Mouse (Mus musculus): Measurements from ENCODE around the gene Stx1a. TPM values are rescaled to one million over a fixed set of nuclear protein-coding genes. Genes with fewer than 3 reads are reported as not detected.

Gene Stx1a
- total RNA-seq (2021) = 100 to 1,000 TPM; 413 to 473 TPM
- long read RNA-seq, experiment 1, transcript Stx1a-201 (10 exons, 2,162 nt) = major isoform, 848 of 957 reads
- long read RNA-seq, experiment 1, partial matches to known transcripts = 57 of 957 reads
- long read RNA-seq, experiment 1, other reads (novel, unspliced or antisense) = 51 of 957 reads
- long read RNA-seq, experiment 2, transcript Stx1a-201 (10 exons, 2,162 nt) = major isoform, 853 of 961 reads
- long read RNA-seq, experiment 2, partial matches to known transcripts = 62 of 961 reads
- long read RNA-seq, experiment 2, other reads (novel, unspliced or antisense) = 44 of 961 reads

GRCm38 (mm10) chr5:135023344-135024173 lies at the start of gene Stx1a:
Gene Stx1a, plus strand, starts transcription at chr5:135023482.
- DNase-seq (ENCODE audit: low spot score in 2 of 2) = peak; percentile 77 to 89
- intact Hi-C loops (cut with DNase I) = loop anchor here (5.0 kb wide), 1 partner anchor 39 kb away; the partner anchor contains the start of genes Bud23 and Dnajc30

- no peak for DNase-seq (ENCODE audit: low spot score in 2 of 2)
- intact Hi-C loops (cut with DNase I) = no loop called here
Observed at GRCm38 (mm10) chr5:134973526-134973925, 49.8 kb upstream of the Stx1a start.

GRCm38 (mm10) chr5:134974294-134974693 lies 49.0 kb upstream of the Stx1a start:
- DNase-seq (ENCODE audit: low spot score in 2 of 2) = no peak
- intact Hi-C loops (cut with DNase I) = no loop called here

- intact Hi-C loops (cut with DNase I) = no loop called here
- no peak for DNase-seq (ENCODE audit: low spot score in 2 of 2)
Observed at GRCm38 (mm10) chr5:134974921-134975320, 48.4 kb upstream of the Stx1a start.

- no peak for DNase-seq (ENCODE audit: low spot score in 2 of 2)
- intact Hi-C loops (cut with DNase I) = no loop called here
Observed at GRCm38 (mm10) chr5:134976164-134976563, 47.1 kb upstream of the Stx1a start.

GRCm38 (mm10) chr5:134976577-134977250 lies 46.6 kb upstream of the Stx1a start:
- DNase-seq (ENCODE audit: low spot score in 2 of 2) = no peak
- intact Hi-C loops (cut with DNase I) = no loop called here

- DNase-seq (ENCODE audit: low spot score in 2 of 2) = no peak
- intact Hi-C loops (cut with DNase I) = no loop called here
Observed at GRCm38 (mm10) chr5:134977837-134978236, 45.4 kb upstream of the Stx1a start.

GRCm38 (mm10) chr5:134981149-134981548 lies 42.1 kb upstream of the Stx1a start:
- DNase-seq (ENCODE audit: low spot score in 2 of 2) = no peak
- intact Hi-C loops (cut with DNase I) = no loop called here

GRCm38 (mm10) chr5:134983111-134983510 lies 40.2 kb upstream of the Stx1a start:
- DNase-seq (ENCODE audit: low spot score in 2 of 2) = no peak
- intact Hi-C loops (cut with DNase I) = no loop called here

GRCm38 (mm10) chr5:134983771-134984170 lies 39.5 kb upstream of the Stx1a start:
- no peak for DNase-seq (ENCODE audit: low spot score in 2 of 2)
- intact Hi-C loops (cut with DNase I) = no loop called here

- DNase-seq (ENCODE audit: low spot score in 2 of 2) = peak in 1 of 2 experiments; percentile 23
- intact Hi-C loops (cut with DNase I) = no loop called here
Observed at GRCm38 (mm10) chr5:134985633-134986297, 37.5 kb upstream of the Stx1a start, which contains the start of gene Cldn3. Gene Cldn3, plus strand, starts transcription at chr5:134986214.

- DNase-seq (ENCODE audit: low spot score in 2 of 2) = peak in 1 of 2 experiments; percentile 36
- intact Hi-C loops (cut with DNase I) = no loop called here
Observed at GRCm38 (mm10) chr5:134986298-134987268, 36.7 kb upstream of the Stx1a start.

GRCm38 (mm10) chr5:134989166-134989565 lies 34.1 kb upstream of the Stx1a start:
- intact Hi-C loops (cut with DNase I) = no loop called here
- DNase-seq (ENCODE audit: low spot score in 2 of 2) = no peak

- intact Hi-C loops (cut with DNase I) = no loop called here
- DNase-seq (ENCODE audit: low spot score in 2 of 2) = no peak
Observed at GRCm38 (mm10) chr5:134989741-134990140, 33.5 kb upstream of the Stx1a start.

- no peak for DNase-seq (ENCODE audit: low spot score in 2 of 2)
- intact Hi-C loops (cut with DNase I) = no loop called here
Observed at GRCm38 (mm10) chr5:134992566-134992965, 30.7 kb upstream of the Stx1a start.

GRCm38 (mm10) chr5:134998359-134998758 lies 24.9 kb upstream of the Stx1a start:
- intact Hi-C loops (cut with DNase I) = no loop called here
- DNase-seq (ENCODE audit: low spot score in 2 of 2) = no peak

GRCm38 (mm10) chr5:134999797-135000196 lies 23.5 kb upstream of the Stx1a start:
- no peak for DNase-seq (ENCODE audit: low spot score in 2 of 2)
- intact Hi-C loops (cut with DNase I) = no loop called here

- intact Hi-C loops (cut with DNase I) = no loop called here
- no peak for DNase-seq (ENCODE audit: low spot score in 2 of 2)
Observed at GRCm38 (mm10) chr5:135000751-135001150, 22.5 kb upstream of the Stx1a start.
